Mouse (Mus musculus): ENCODE measurements around the gene Prtn3.
"Not testable (repeated sequence)": the region's sequence is repeated elsewhere in the genome, so short reads cannot be mapped to it uniquely, and the experiment has no call there.

Gene Prtn3

GRCm38 (mm10) chr10:79877757-79878156, 3.5 kb downstream of the Prtn3 start:
- peak; percentile 61 to 67 for DNase-seq

- DNase-seq, result no peak
These were observed 5.3 kb downstream of the Prtn3 start for GRCm38 (mm10) chr10:79879527-79879926.

GRCm38 (mm10) chr10:79880721-79881120, 6.4 kb downstream of the Prtn3 start:
- DNase-seq, result no peak

- no peak for DNase-seq
These were observed 7.7 kb downstream of the Prtn3 start for GRCm38 (mm10) chr10:79881981-79882380.

GRCm38 (mm10) chr10:79883297-79884084, 9.2 kb downstream of the Prtn3 start:
- DNase-seq, result peak; percentile 79 to 87

GRCm38 (mm10) chr10:79884446-79884845, 10.2 kb downstream of the Prtn3 start:
- peak; percentile 87 to 88 for DNase-seq

- DNase-seq, result not testable (repeated sequence)
These were observed 10.7 kb downstream of the Prtn3 start for GRCm38 (mm10) chr10:79884938-79885337.

- DNase-seq, result no peak
These were observed 11.8 kb downstream of the Prtn3 start, which contains the start of gene Elane for GRCm38 (mm10) chr10:79886054-79886453. Gene Elane (plus strand): TSS chr10:79886247.

- DNase-seq, result no peak
These were observed 12.3 kb downstream of the Prtn3 start for GRCm38 (mm10) chr10:79886611-79887010.

GRCm38 (mm10) chr10:79889386-79889785, 15.1 kb downstream of the Prtn3 start:
- peak in 1 of 2 experiments; percentile 64 for DNase-seq

GRCm38 (mm10) chr10:79890670-79891069, 16.4 kb downstream of the Prtn3 start, which contains the start of gene Cfd:
Gene Cfd (plus strand): TSS chr10:79890853.
- no peak for DNase-seq

GRCm38 (mm10) chr10:79892451-79893118, 18.3 kb downstream of the Prtn3 start:
- peak; percentile 70 to 84 for DNase-seq

GRCm38 (mm10) chr10:79896306-79896705, 22.0 kb downstream of the Prtn3 start:
- no peak for DNase-seq

- DNase-seq, result no peak
These were observed 22.5 kb downstream of the Prtn3 start for GRCm38 (mm10) chr10:79896814-79897213.

- no peak for DNase-seq
These were observed 23.3 kb downstream of the Prtn3 start for GRCm38 (mm10) chr10:79897316-79898245.

GRCm38 (mm10) chr10:79900951-79901410, 26.7 kb downstream of the Prtn3 start:
- no peak for DNase-seq

- DNase-seq, result no peak
These were observed 32.4 kb downstream of the Prtn3 start for GRCm38 (mm10) chr10:79906712-79907111.

GRCm38 (mm10) chr10:79907415-79907814, 33.1 kb downstream of the Prtn3 start:
- no peak for DNase-seq

GRCm38 (mm10) chr10:79908167-79909091, 34.2 kb downstream of the Prtn3 start, which contains the start of gene Med16:
Gene Med16 (minus strand): TSS chr10:79908923.
- peak; percentile 97 for DNase-seq

- DNase-seq, result peak; percentile 53 to 63
These were observed 35.0 kb downstream of the Prtn3 start for GRCm38 (mm10) chr10:79909092-79909922.

- no peak for DNase-seq
These were observed 36.3 kb downstream of the Prtn3 start, which contains the start of gene Gm26602 for GRCm38 (mm10) chr10:79910556-79910955. Gene Gm26602 (plus strand): TSS chr10:79910856.

Data from kidney, adult 8-10 months (tissue).